Mouse (Mus musculus): ENCODE results near the gene Phf21a.

DNA sequence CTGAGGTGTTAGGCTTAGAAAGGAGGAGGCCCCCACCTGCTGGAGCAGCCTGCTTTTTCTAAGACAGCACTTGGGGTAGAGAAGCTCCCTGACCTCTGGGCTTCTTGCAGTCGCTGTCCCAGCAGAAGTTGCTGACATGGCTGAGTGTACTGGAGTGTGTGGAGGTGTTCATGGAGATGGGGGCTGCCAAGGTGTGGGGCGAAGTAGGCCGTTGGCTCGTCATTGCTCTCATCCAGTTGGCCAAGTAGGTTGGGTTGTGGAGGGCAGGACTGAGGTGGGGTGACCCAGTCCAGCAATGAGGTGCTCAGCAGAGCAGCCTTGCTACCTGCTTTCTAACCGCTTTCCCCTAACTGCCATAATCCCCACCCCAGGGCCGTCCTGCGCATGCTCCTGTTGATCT, 284.4 kb downstream of the Phf21a start:
- no peak for TF ChIP-seq CTCF (conservative IDR thresholded peaks at IDR 0.05; ENCODE audit: low read length)
- no peak for TF ChIP-seq POU5F1 (IDR thresholded peaks at IDR 0.05; ENCODE audit: borderline replicate concordance, low read length)

Measured in E14TG2a.4 (cell line).